Mouse (Mus musculus): Measurements from ENCODE around the gene Dnajc2. TPM values are rescaled to one million over a fixed set of nuclear protein-coding genes. Genes with fewer than 3 reads are reported as not detected.
A peak's percentile ranks its signal among the peaks of the same experiment; 100 is the strongest.

Gene Dnajc2
- polyA plus RNA-seq, 1 experiment from 2014 or later = 73.1 TPM

DNA sequence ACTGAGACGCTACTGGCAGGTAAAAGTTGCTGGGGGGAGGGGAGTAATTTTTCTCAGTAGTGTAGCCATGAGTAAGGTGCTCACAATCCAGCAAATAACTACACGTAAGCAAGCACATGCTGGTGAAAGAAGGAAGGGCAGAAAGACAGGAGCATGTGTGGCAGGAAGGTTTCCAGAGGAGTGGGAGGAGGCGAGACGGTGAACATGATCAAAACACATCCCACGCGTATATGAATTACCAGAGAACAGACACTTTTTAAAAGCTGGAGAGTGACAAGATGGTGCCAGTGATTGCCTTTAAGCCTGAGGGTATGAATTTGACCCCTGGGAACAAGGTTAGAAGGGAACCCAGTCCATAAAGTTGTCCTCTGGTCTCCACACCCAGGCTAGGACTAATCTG lies 15.2 kb downstream of the Dnajc2 start:
- Histone ChIP-seq H3K9me3 (ENCODE audit: control insufficient read depth, low read length) (no peaks in the 10 kb centered on the region), H3K4me1 (ENCODE audit: control insufficient read depth, insufficient read depth, low read length) (no peaks in the 10 kb centered on the region), H3K36me3 (ENCODE audit: control insufficient read depth, insufficient read depth, low read length) (peaks cover 53% of the 10 kb centered on the region), H3K27me3 (ENCODE audit: control insufficient read depth, insufficient read depth, low read length) (no peaks in the 10 kb centered on the region), H3K9ac (replicated peaks; ENCODE audit: low read depth, low read length) (no peak overlapping the region), H3K4me3 (ENCODE audit: low read depth, low read length) (no peak overlapping the region), H3K27ac (ENCODE audit: low read depth, low read length) (no peak overlapping the region), H3K4me2 (ENCODE audit: low read depth, low read length) (no peak overlapping the region)
- ATAC-seq (ENCODE audit: low read depth) = no peak
- WGBS = 94% methylated on average over 6 of the region's 6 CpGs

DNA sequence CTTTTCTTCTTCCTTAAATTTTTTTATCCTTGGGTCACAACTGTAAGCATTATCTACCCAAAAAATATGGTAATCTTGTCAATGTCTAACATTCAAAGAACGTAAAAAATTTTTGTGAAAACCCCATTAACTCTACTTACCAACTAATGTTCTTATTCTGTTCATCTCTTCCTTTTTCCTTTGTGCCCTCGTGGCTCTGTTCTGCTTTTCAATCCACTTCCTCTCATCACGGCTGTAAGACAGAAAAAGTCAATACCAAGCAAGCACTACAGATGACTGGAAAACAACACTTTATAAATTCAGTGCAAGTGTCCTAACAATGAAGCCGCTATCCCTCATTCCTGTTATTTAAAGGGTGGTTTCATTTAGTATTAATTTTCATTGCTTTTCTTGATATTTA lies 16.5 kb downstream of the Dnajc2 start:
- ATAC-seq (ENCODE audit: low read depth) = no peak
- H3K4me2 ChIP-seq (ENCODE audit: low read depth, low read length) = no peak overlapping the region
- H3K4me3 ChIP-seq (ENCODE audit: low read depth, low read length) = no peak overlapping the region
- peaks cover 51% of the 10 kb centered on the region for H3K36me3 ChIP-seq (ENCODE audit: control insufficient read depth, insufficient read depth, low read length)
- H3K27me3 ChIP-seq (ENCODE audit: control insufficient read depth, insufficient read depth, low read length) = no peaks in the 10 kb centered on the region
- no peak overlapping the region for H3K27ac ChIP-seq (ENCODE audit: low read depth, low read length)
- no peaks in the 10 kb centered on the region for H3K9me3 ChIP-seq (ENCODE audit: control insufficient read depth, low read length)
- H3K9ac ChIP-seq (replicated peaks; ENCODE audit: low read depth, low read length) = no peak overlapping the region
- WGBS = 93% methylated on average over 4 of the region's 4 CpGs
- H3K4me1 ChIP-seq (ENCODE audit: control insufficient read depth, insufficient read depth, low read length) = no peaks in the 10 kb centered on the region

DNA sequence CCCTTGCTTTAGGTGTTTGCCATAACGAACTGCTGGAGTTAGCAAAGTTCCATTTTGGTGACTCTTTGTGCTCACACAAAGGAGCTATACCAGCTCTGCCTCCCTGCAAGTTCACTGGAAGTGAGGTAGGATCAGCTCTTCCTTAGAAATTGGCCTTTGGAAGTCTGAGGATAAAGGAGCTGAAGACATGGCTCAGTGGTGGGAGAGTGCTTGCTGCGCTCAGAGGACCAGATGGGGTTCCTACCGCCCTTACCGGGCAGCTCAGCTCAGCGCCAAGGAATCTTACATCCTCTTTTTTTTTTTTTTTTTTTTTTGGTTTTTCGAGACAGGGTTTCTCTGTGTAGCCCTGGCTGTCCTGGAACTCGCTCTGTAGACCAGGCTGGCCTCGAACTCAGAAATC lies 39.1 kb downstream of the Dnajc2 start:
- H3K27me3 ChIP-seq (ENCODE audit: control insufficient read depth, insufficient read depth, low read length) = no peaks in the 10 kb centered on the region
- WGBS = 94% methylated on average over 6 of the region's 8 CpGs
- H3K9ac ChIP-seq (replicated peaks; ENCODE audit: low read depth, low read length) = no peak overlapping the region
- ATAC-seq (ENCODE audit: low read depth) = no peak
- H3K4me2 ChIP-seq (ENCODE audit: low read depth, low read length) = no peak overlapping the region
- no peak overlapping the region for H3K27ac ChIP-seq (ENCODE audit: low read depth, low read length)
- no peak overlapping the region for H3K4me3 ChIP-seq (ENCODE audit: low read depth, low read length)
- peaks cover 75% of the 10 kb centered on the region for H3K36me3 ChIP-seq (ENCODE audit: control insufficient read depth, insufficient read depth, low read length)
- no peaks in the 10 kb centered on the region for H3K9me3 ChIP-seq (ENCODE audit: control insufficient read depth, low read length)
- H3K4me1 ChIP-seq (ENCODE audit: control insufficient read depth, insufficient read depth, low read length) = no peaks in the 10 kb centered on the region

DNA sequence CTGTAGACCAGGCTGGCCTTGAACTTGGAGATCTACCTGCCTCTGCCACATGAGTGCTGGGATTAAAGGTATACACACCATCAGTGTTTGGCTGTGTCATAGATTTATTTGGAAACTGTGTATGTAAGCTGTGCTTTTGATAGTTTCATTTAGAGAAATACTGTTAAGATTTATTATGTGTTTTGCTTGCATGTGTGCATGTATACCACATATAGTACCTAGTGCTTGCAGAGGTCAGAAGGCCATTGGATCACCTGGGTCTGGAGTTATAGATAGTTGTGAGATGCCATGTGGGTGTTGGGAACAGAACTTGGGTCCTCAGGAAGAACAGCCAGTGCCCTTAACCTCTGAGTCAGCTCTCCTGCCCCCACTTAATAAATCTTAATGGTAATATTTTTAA lies 40.4 kb downstream of the Dnajc2 start:
- H3K4me2 ChIP-seq (ENCODE audit: low read depth, low read length) = no peak overlapping the region
- no peaks in the 10 kb centered on the region for H3K4me1 ChIP-seq (ENCODE audit: control insufficient read depth, insufficient read depth, low read length)
- no peaks in the 10 kb centered on the region for H3K9me3 ChIP-seq (ENCODE audit: control insufficient read depth, low read length)
- no peak overlapping the region for H3K27ac ChIP-seq (ENCODE audit: low read depth, low read length)
- H3K27me3 ChIP-seq (ENCODE audit: control insufficient read depth, insufficient read depth, low read length) = no peaks in the 10 kb centered on the region
- no peak for ATAC-seq (ENCODE audit: low read depth)
- peaks cover 82% of the 10 kb centered on the region for H3K36me3 ChIP-seq (ENCODE audit: control insufficient read depth, insufficient read depth, low read length)
- H3K4me3 ChIP-seq (ENCODE audit: low read depth, low read length) = no peak overlapping the region
- H3K9ac ChIP-seq (replicated peaks; ENCODE audit: low read depth, low read length) = no peak overlapping the region

DNA sequence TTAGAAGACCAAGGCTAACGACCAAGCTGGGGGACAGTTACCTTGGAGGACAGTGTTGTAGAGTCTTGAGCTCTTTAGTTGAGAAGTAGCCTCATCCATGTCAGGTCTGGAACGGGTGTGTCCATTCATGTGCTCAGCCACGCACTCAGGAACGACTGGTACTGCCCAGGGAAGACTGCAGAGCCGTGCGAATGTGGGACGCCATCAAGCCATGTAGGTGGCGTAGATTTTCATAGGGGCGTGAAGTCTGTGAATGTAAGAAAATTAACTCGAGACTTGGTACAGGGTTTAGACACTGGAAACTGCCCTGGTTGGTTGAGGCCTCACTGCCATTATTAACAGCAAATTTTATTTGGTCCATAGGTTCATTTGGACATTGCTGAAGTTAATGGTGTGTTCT lies 41.4 kb downstream of the Dnajc2 start:
- no peak overlapping the region for H3K4me3 ChIP-seq (ENCODE audit: low read depth, low read length)
- H3K27me3 ChIP-seq (ENCODE audit: control insufficient read depth, insufficient read depth, low read length) = no peaks in the 10 kb centered on the region
- H3K36me3 ChIP-seq (ENCODE audit: control insufficient read depth, insufficient read depth, low read length) = peaks cover 72% of the 10 kb centered on the region
- 94% methylated on average over 10 of the region's 10 CpGs for WGBS
- H3K27ac ChIP-seq (ENCODE audit: low read depth, low read length) = no peak overlapping the region
- no peak for ATAC-seq (ENCODE audit: low read depth)
- H3K4me1 ChIP-seq (ENCODE audit: control insufficient read depth, insufficient read depth, low read length) = no peaks in the 10 kb centered on the region
- no peaks in the 10 kb centered on the region for H3K9me3 ChIP-seq (ENCODE audit: control insufficient read depth, low read length)
- H3K9ac ChIP-seq (replicated peaks; ENCODE audit: low read depth, low read length) = no peak overlapping the region
- H3K4me2 ChIP-seq (ENCODE audit: low read depth, low read length) = no peak overlapping the region

DNA sequence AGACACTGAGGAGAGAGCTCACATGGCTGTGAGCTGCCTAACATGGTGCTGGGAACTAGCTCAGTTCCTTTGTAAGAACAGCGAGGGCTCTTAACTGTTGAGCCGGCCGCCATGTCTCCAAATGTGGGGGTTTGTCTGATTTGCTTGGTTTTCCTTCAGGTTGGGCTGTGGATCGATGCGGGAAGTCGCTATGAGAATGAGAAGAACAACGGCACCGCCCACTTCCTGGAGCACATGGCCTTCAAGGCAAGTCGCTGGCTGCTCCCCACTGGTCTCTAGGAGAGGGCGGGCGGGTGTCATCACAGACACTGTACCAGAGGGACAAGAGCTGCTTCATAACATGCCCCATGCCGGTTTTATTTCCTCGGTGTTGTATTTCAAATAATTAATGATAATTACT lies 45.2 kb downstream of the Dnajc2 start:
- no peak for ATAC-seq (ENCODE audit: low read depth)
- Histone ChIP-seq H3K27me3 (ENCODE audit: control insufficient read depth, insufficient read depth, low read length) (no peaks in the 10 kb centered on the region), H3K36me3 (ENCODE audit: control insufficient read depth, insufficient read depth, low read length) (peaks cover 44% of the 10 kb centered on the region), H3K9ac (replicated peaks; ENCODE audit: low read depth, low read length) (no peak overlapping the region), H3K27ac (ENCODE audit: low read depth, low read length) (no peak overlapping the region), H3K9me3 (ENCODE audit: control insufficient read depth, low read length) (no peaks in the 10 kb centered on the region), H3K4me2 (ENCODE audit: low read depth, low read length) (no peak overlapping the region), H3K4me1 (ENCODE audit: control insufficient read depth, insufficient read depth, low read length) (peaks cover 8% of the 10 kb centered on the region), H3K4me3 (ENCODE audit: low read depth, low read length) (no peak overlapping the region)
- WGBS = 90% methylated on average over 13 of the region's 13 CpGs

DNA sequence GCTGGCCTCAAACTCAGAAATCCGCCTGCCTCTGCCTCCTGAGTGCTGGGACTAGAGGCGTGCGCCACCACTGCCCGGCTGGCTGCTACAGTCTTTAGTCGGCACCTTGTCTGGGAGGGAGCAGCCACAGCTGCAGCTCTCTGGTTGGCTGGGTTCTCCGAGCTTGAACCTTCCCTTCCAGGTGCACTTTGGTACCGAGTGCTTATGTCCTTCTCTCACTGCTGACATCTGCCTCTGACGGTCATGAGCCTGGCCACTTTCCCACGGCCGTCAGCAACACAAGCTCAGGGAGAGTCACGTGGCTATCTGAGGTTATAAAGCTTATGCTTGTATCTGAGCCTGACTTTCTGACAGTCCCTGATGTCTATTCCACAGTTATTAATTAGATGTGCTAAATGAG lies 45.9 kb downstream of the Dnajc2 start:
- Histone ChIP-seq H3K4me1 (ENCODE audit: control insufficient read depth, insufficient read depth, low read length) (peaks cover 8% of the 10 kb centered on the region), H3K27me3 (ENCODE audit: control insufficient read depth, insufficient read depth, low read length) (no peaks in the 10 kb centered on the region), H3K4me2 (ENCODE audit: low read depth, low read length) (no peak overlapping the region), H3K9ac (replicated peaks; ENCODE audit: low read depth, low read length) (no peak overlapping the region), H3K36me3 (ENCODE audit: control insufficient read depth, insufficient read depth, low read length) (peaks cover 36% of the 10 kb centered on the region), H3K9me3 (ENCODE audit: control insufficient read depth, low read length) (no peaks in the 10 kb centered on the region), H3K4me3 (ENCODE audit: low read depth, low read length) (no peak overlapping the region), H3K27ac (ENCODE audit: low read depth, low read length) (no peak overlapping the region)
- WGBS = 91% methylated on average over 11 of the region's 11 CpGs
- no peak for ATAC-seq (ENCODE audit: low read depth)

DNA sequence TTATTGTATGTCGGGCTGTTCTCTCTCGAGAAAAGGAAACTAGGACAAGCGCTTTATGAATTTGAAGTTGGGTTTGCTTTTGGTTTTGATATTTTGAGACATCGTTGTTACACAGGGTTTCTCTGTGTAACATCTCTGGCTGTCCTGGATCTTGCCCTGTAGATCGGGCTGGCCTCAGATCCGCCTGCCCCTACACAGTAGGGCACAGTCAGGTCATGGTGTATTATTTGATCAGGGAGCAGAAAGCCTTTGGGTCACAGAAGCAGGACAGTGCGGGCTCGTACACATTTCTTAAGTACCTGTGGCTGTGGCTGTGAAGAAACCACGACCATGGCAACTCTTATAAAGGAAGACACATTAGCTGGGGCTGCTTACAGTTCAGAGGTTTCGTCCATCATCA lies 47.4 kb downstream of the Dnajc2 start:
- peak overlapping the region; percentile 81; the same call in 1 of the 2 replicates for H3K27ac ChIP-seq (ENCODE audit: low read depth, low read length)
- ATAC-seq (ENCODE audit: low read depth) = no peak
- peaks cover 18% of the 10 kb centered on the region for H3K4me1 ChIP-seq (ENCODE audit: control insufficient read depth, insufficient read depth, low read length)
- WGBS = 26% methylated on average over 10 of the region's 10 CpGs
- peak overlapping the region; percentile 81 for H3K9ac ChIP-seq (replicated peaks; ENCODE audit: low read depth, low read length)
- H3K27me3 ChIP-seq (ENCODE audit: control insufficient read depth, insufficient read depth, low read length) = no peaks in the 10 kb centered on the region
- H3K4me2 ChIP-seq (ENCODE audit: low read depth, low read length) = peak overlapping the region; percentile 93
- H3K36me3 ChIP-seq (ENCODE audit: control insufficient read depth, insufficient read depth, low read length) = peaks cover 22% of the 10 kb centered on the region
- H3K4me3 ChIP-seq (ENCODE audit: low read depth, low read length) = peak overlapping the region; percentile 88
- H3K9me3 ChIP-seq (ENCODE audit: control insufficient read depth, low read length) = no peaks in the 10 kb centered on the region

DNA sequence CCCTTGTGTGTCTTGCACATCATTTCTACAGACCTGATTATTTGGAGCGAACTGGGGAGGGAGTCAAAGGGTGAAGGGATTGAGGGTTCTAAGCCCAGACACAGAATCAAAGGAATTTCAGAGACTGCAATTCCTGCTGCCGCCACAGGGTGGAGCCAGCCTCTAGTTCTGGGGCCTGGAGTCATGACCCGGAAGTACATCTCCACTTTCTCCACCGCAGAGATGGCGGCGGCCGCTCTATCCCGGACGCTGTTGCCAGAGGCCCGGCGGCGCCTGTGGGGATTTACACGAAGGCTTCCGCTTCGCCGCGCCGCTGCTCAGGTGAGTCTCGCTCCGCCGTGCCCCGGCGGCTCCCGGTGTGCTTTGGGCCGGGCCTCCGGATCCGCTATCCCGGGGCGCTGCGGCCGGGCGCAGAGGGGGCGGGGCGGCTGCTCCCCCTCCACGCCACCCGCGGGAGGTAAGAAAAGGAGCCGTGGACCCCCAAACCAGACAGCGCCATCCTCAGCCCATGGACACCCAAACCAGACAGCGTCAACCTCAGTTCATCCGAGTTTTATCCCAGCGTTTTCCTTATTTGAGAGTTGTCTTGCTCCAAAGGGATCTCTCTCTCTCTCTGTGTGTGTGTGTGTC lies 48.0 kb downstream of the Dnajc2 start, which contains the start of gene Pmpcb:
Pmpcb (plus strand) TSS at position 186 of the 630 bp plus-strand sequence.
- Histone ChIP-seq H3K4me1 (ENCODE audit: control insufficient read depth, insufficient read depth, low read length) (peaks cover 22% of the 10 kb centered on the region), H3K27ac (ENCODE audit: low read depth, low read length) (peak within 1 kb of the TSS; percentile 81), H3K4me3 (ENCODE audit: low read depth, low read length) (peak within 1 kb of the TSS; percentile 88), H3K4me2 (ENCODE audit: low read depth, low read length) (peak within 1 kb of the TSS; percentile 93), H3K36me3 (ENCODE audit: control insufficient read depth, insufficient read depth, low read length) (peaks cover 18% of the 10 kb centered on the region), H3K9me3 (ENCODE audit: control insufficient read depth, low read length) (no peaks in the 10 kb centered on the region), H3K9ac (replicated peaks; ENCODE audit: low read depth, low read length) (peak within 1 kb of the TSS; percentile 81), H3K27me3 (ENCODE audit: control insufficient read depth, insufficient read depth, low read length) (no peaks in the 10 kb centered on the region)
- ATAC-seq (ENCODE audit: low read depth) = peak; percentile 83
- under 1% methylated on average over 41 of the region's 42 CpGs for WGBS
